33 mouse cellular contexts compared by ENCODE assay signal in genomic region chr17:56876465-56876864, GRCm38 (mm10). TPM values are rescaled to one million over a fixed set of nuclear protein-coding genes. Genes with fewer than 3 reads are reported as not detected.
DNase-seq lines count a peak whose midpoint lies in the region; TF ChIP-seq lines count a peak whose summit lies in the region.
"Had no signal": no experiment of that assay in that cellular context is flagged by ENCODE, and none has a peak within 500 bp of the region (broad histone marks: within the 10 kb centered on the region; RNA-seq: fewer than 3 reads in every experiment).

No protein-coding gene starts in this region.

- H3K9me3 ChIP-seq in ES-Bruce4 (replicated peaks; ENCODE audit: control insufficient read depth, insufficient read depth, low read length, poor library complexity, severe bottlenecking) = no peaks in the 10 kb centered on the region
- H3K9me3 ChIP-seq in MEL (replicated peaks; ENCODE audit: insufficient read depth, low read length) = no peaks in the 10 kb centered on the region
- H3K9me3 ChIP-seq: embryonic facial prominence, embryonic 12.5 days; forebrain, embryonic 12.5 days; forebrain, embryonic 15.5 days; G1E; heart, embryonic 10.5 days; heart, embryonic 13.5 days; hindbrain, embryonic 12.5 days; hindbrain, embryonic 15.5 days had no signal

- TF ChIP-seq EP300 in ES-Bruce4 (IDR thresholded peaks at IDR 0.05; ENCODE audit: insufficient read depth, low read depth, low read length) (no peak), MEL (IDR thresholded peaks at IDR 0.05; ENCODE audit: low read depth in 1 of 2, low read length in 2 of 2) (no peak)

- no peak for TF ChIP-seq RAD21 in MEL (IDR thresholded peaks at IDR 0.05; ENCODE audit: low read depth, low read length)

- no peak for TF ChIP-seq POLR2A in testis, adult 2 months (IDR thresholded peaks at IDR 0.05; ENCODE audit: control insufficient read depth, low read depth, low read length)
- TF ChIP-seq POLR2A in ES-Bruce4 (IDR thresholded peaks at IDR 0.05; ENCODE audit: insufficient read depth, low read length) (no peak), MEL (IDR thresholded peaks at IDR 0.05; ENCODE audit: control insufficient read depth in 1 of 2, insufficient read depth in 1 of 2, low read depth in 1 of 2, low read length in 2 of 2, poor library complexity in 1 of 2) (no peak)

- H3K27me3 ChIP-seq in testis, adult 2 months (ENCODE audit: control insufficient read depth, insufficient read depth, low read length) = no peaks in the 10 kb centered on the region
- H3K27me3 ChIP-seq in ES-Bruce4 (ENCODE audit: control insufficient read depth, insufficient read depth, low read length, poor library complexity, severe bottlenecking) (no peaks in the 10 kb centered on the region), MEL (ENCODE audit: control insufficient read depth in 1 of 2, insufficient read depth in 2 of 2, low read length in 2 of 2) (no peaks in the 10 kb centered on the region)
- H3K27me3 ChIP-seq: embryonic facial prominence, embryonic 12.5 days; forebrain, embryonic 12.5 days; forebrain, embryonic 15.5 days; heart, embryonic 13.5 days; hindbrain, embryonic 12.5 days; hindbrain, embryonic 15.5 days had no signal

- DNase-seq in testis, postnatal 14 days (ENCODE audit: low spot score) = no peak
- DNase-seq in MEL (ENCODE audit: low read depth, low spot score) = no peak
- DNase-seq in right cerebral cortex, postnatal 10 days (ENCODE audit: low spot score in 2 of 2) = no peak
- DNase-seq in adrenal gland, adult 18-20 months (ENCODE audit: low spot score in 2 of 2) = no peak
- no peak for DNase-seq in urinary bladder, postnatal 25 days (ENCODE audit: low spot score)
- DNase-seq: adrenal gland, adult 2 months; adrenal gland, postnatal 14 days; cerebellum, adult 11 months; cerebellum, adult 8-10 months; cerebellum, postnatal 10 days; cerebellum, postnatal 36 days; gastrocnemius, postnatal 25 days; heart, adult 2 months; kidney, adult 2 months had no signal

- no peaks in the 10 kb centered on the region for H3K36me3 ChIP-seq in testis, adult 2 months (ENCODE audit: control insufficient read depth, insufficient read depth, low read length)
- no peaks in the 10 kb centered on the region for H3K36me3 ChIP-seq in ES-Bruce4 (ENCODE audit: control insufficient read depth, insufficient read depth, low read length, poor library complexity, severe bottlenecking)
- H3K36me3 ChIP-seq in MEL (ENCODE audit: control insufficient read depth in 1 of 2, insufficient read depth in 2 of 2, low read length in 2 of 2) = no peaks in the 10 kb centered on the region; a peak in 1 of 4 replicates
- H3K36me3 ChIP-seq: embryonic facial prominence, embryonic 12.5 days; forebrain, embryonic 12.5 days; forebrain, embryonic 15.5 days; G1E; heart, embryonic 10.5 days; heart, embryonic 13.5 days; hindbrain, embryonic 12.5 days; hindbrain, embryonic 15.5 days had no signal

- H3K27ac ChIP-seq in testis, adult 2 months (ENCODE audit: control insufficient read depth, insufficient read depth, low read depth, low read length) = no peak overlapping the region
- H3K27ac ChIP-seq in ES-Bruce4 (ENCODE audit: insufficient read depth, low read length) = peak overlapping the region; percentile 13
- H3K27ac ChIP-seq in MEL (ENCODE audit: control insufficient read depth, low read depth, low read length) = no peak overlapping the region
- H3K27ac ChIP-seq: embryonic facial prominence, embryonic 12.5 days; forebrain, embryonic 12.5 days; forebrain, embryonic 15.5 days; heart, adult 2 months; heart, embryonic 10.5 days; heart, embryonic 13.5 days; hindbrain, embryonic 12.5 days; hindbrain, embryonic 15.5 days had no signal

- no peak for TF ChIP-seq CTCF in testis, adult 2 months (IDR thresholded peaks at IDR 0.05; ENCODE audit: control insufficient read depth, insufficient read depth, insufficient replicate concordance, low read depth, low read length)
- TF ChIP-seq CTCF in ES-Bruce4 (IDR thresholded peaks at IDR 0.05; ENCODE audit: low read depth, low read length) = no peak
- no peak for TF ChIP-seq CTCF in MEL (IDR thresholded peaks at IDR 0.05 in 2 of 3, conservative IDR thresholded peaks at IDR 0.05 in 1 of 3; ENCODE audit: control insufficient read depth in 1 of 3, insufficient read depth in 1 of 3, low read depth in 2 of 3, low read length in 3 of 3, poor library complexity in 1 of 3, severe bottlenecking in 1 of 3)

- H3K79me2 ChIP-seq in MEL (ENCODE audit: control insufficient read depth, insufficient read depth, low read length, poor library complexity) = no peaks in the 10 kb centered on the region

- peaks cover 5% of the 10 kb centered on the region for H3K4me1 ChIP-seq in testis, adult 2 months (ENCODE audit: control insufficient read depth, insufficient read depth, low read length)
- H3K4me1 ChIP-seq in ES-Bruce4 (ENCODE audit: control insufficient read depth, insufficient read depth, low read length) = peaks cover 16% of the 10 kb centered on the region
- no peaks in the 10 kb centered on the region for H3K4me1 ChIP-seq in MEL (ENCODE audit: control insufficient read depth in 1 of 2, insufficient read depth in 2 of 2, low read length in 2 of 2)
- H3K4me1 ChIP-seq: embryonic facial prominence, embryonic 12.5 days; forebrain, embryonic 12.5 days; forebrain, embryonic 15.5 days; heart, embryonic 10.5 days; heart, embryonic 13.5 days; hindbrain, embryonic 12.5 days; hindbrain, embryonic 15.5 days had no signal

- H3K9ac ChIP-seq in ES-Bruce4 (ENCODE audit: low read depth, poor library complexity, severe bottlenecking) (no peak overlapping the region), MEL (ENCODE audit: control insufficient read depth, low read depth, low read length, poor library complexity, severe bottlenecking) (no peak overlapping the region)
- H3K9ac ChIP-seq: embryonic facial prominence, embryonic 12.5 days; forebrain, embryonic 12.5 days; forebrain, embryonic 15.5 days; heart, embryonic 13.5 days; hindbrain, embryonic 12.5 days; hindbrain, embryonic 15.5 days had no signal

- peak overlapping the region; percentile 85 for H3K4me3 ChIP-seq in testis, adult 2 months (ENCODE audit: control insufficient read depth, low read depth, low read length)
- H3K4me3 ChIP-seq in ES-Bruce4 (ENCODE audit: low read depth, low read length) (no peak overlapping the region), MEL (ENCODE audit: control insufficient read depth in 1 of 2, insufficient read depth in 1 of 2, low read depth in 2 of 2, low read length in 2 of 2) (no peak overlapping the region)
- H3K4me3 ChIP-seq: embryonic facial prominence, embryonic 12.5 days; erythroblast, embryonic 14.5 days; forebrain, embryonic 12.5 days; forebrain, embryonic 15.5 days; heart, adult 2 months; heart, embryonic 10.5 days; heart, embryonic 13.5 days; hindbrain, embryonic 12.5 days; hindbrain, embryonic 15.5 days had no signal

TF ChIP-seq in MEL, 35 proteins besides CTCF, POLR2A, EP300 and RAD21:
- TF ChIP-seq TBP (IDR thresholded peaks at IDR 0.05; ENCODE audit: low read depth, low read length) (no peak), SIN3A (IDR thresholded peaks at IDR 0.05; ENCODE audit: low read length) (no peak), USF1 (IDR thresholded peaks at IDR 0.05; ENCODE audit: low read depth, low read length) (0 out of 2 replicates have a peak, but pooled peaks have one; percentile 19), CHD2 (IDR thresholded peaks at IDR 0.05; ENCODE audit: low read length) (no peak), SMC3 (IDR thresholded peaks at IDR 0.05; ENCODE audit: low read depth, low read length) (no peak)

RNA-seq across cellular contexts. Expression of gene 1700061G19Rik, which starts 1.2 kb away (rescaled TPM):
- polyA plus RNA-seq in testis, adult 2 months (2012; rRNA removed) = 157 and 164 TPM in 2 replicates
- polyA plus RNA-seq in ES-Bruce4 (2011; ENCODE audit: insufficient read depth, insufficient read length, low read depth, missing spikeins) (8.0 and 8.4 TPM in 2 replicates), MEL (2012; ENCODE audit: insufficient read depth in 1 of 2, insufficient read length in 2 of 2, low read depth in 1 of 2, low replicate concordance in 2 of 2, missing spikeins in 1 of 2) (under 1 TPM in 1 of 2 experiments, not detected in 1; 0.68 TPM)
- 0.26 and 0.27 TPM in 2 replicates for total RNA-seq in MEL (2012; rRNA removed)
- total RNA-seq in adrenal gland, adult 18-20 months (2021) = 1 to 10 TPM in 1 of 2 experiments, under 1 TPM in 1; 0.83 to 2.9 TPM
- total RNA-seq: gastrocnemius, adult 8-10 months; gastrocnemius, postnatal 25 days; heart, adult 2 months; heart, postnatal 25 days; hematopoietic stem cell, adult 5-6 weeks had no signal
- polyA plus RNA-seq: erythroblast, embryonic 14.5 days; G1E had no signal

RNA-seq across cellular contexts. Expression of gene Acsbg2, which starts 2.2 kb away (rescaled TPM):
- polyA plus RNA-seq in testis, adult 2 months (2012; rRNA removed) = 166 TPM in 2 replicates
- 0.46 and 0.68 TPM in 2 replicates for polyA plus RNA-seq in ES-Bruce4 (2011; ENCODE audit: insufficient read depth, insufficient read length, low read depth, missing spikeins)
- not detected in 2 replicates for total RNA-seq in MEL (2012; rRNA removed)
- not detected for polyA plus RNA-seq in MEL (2012; ENCODE audit: insufficient read depth in 1 of 2, insufficient read length in 2 of 2, low read depth in 1 of 2, low replicate concordance in 2 of 2, missing spikeins in 1 of 2)
- total RNA-seq in adrenal gland, adult 18-20 months (2021) = under 1 TPM in 1 of 2 experiments, not detected in 1; 0.27 TPM
- total RNA-seq: gastrocnemius, adult 8-10 months; gastrocnemius, postnatal 25 days; heart, adult 2 months; heart, postnatal 25 days; hematopoietic stem cell, adult 5-6 weeks had no signal
- polyA plus RNA-seq: C2C12; cortical plate, adult 2 months; embryonic facial prominence, embryonic 12.5 days; erythroblast, embryonic 14.5 days; forebrain, embryonic 12.5 days; forebrain, embryonic 15.5 days; G1E; heart, embryonic 10.5 days; heart, embryonic 13.5 days; heart, embryonic 16.5 days; hindbrain, embryonic 12.5 days; hindbrain, embryonic 15.5 days; intestine, embryonic 14.5 days; intestine, postnatal 0 days had no signal

RNA-seq across cellular contexts. Expression of gene Rfx2, which starts 45.7 kb away (rescaled TPM):
- 312 and 332 TPM in 2 replicates for polyA plus RNA-seq in testis, adult 2 months (2012; rRNA removed)
- polyA plus RNA-seq in ES-Bruce4 (2011; ENCODE audit: insufficient read depth, insufficient read length, low read depth, missing spikeins) (27.5 and 30.5 TPM in 2 replicates), MEL (2012; ENCODE audit: insufficient read depth in 1 of 2, insufficient read length in 2 of 2, low read depth in 1 of 2, low replicate concordance in 2 of 2, missing spikeins in 1 of 2) (10 to 100 TPM in 1 of 2 experiments, not detected in 1; 29.2 TPM)
- 7.5 and 8.7 TPM in 2 replicates for total RNA-seq in MEL (2012; rRNA removed)
- 1 to 10 TPM; 3.8 to 5.6 TPM for total RNA-seq in adrenal gland, adult 18-20 months (2021)

RNA-seq across cellular contexts. Expression of gene Mllt1, which starts 58.8 kb away (rescaled TPM):
- 60.6 and 73.5 TPM in 2 replicates for polyA plus RNA-seq in testis, adult 2 months (2012; rRNA removed)
- polyA plus RNA-seq in ES-Bruce4 (2011; ENCODE audit: insufficient read depth, insufficient read length, low read depth, missing spikeins) = 20.7 and 21.9 TPM in 2 replicates
- total RNA-seq in MEL (2012; rRNA removed) = 21.7 and 25.0 TPM in 2 replicates
- 10 to 100 TPM in 1 of 2 experiments, not detected in 1; 63.0 TPM for polyA plus RNA-seq in MEL (2012; ENCODE audit: insufficient read depth in 1 of 2, insufficient read length in 2 of 2, low read depth in 1 of 2, low replicate concordance in 2 of 2, missing spikeins in 1 of 2)
- total RNA-seq in adrenal gland, adult 18-20 months (2021) = 10 to 100 TPM; 31.1 to 32.4 TPM

Comparison
In these comparisons a context has a peak if more than half of its experiments do, and no peak if none do; other contexts are left out.
1. RNA of gene 1700061G19Rik, which starts 1.2 kb away (polyA plus RNA-seq): 157 to 164 TPM in testis, adult 2 months; 8.0 to 8.4 TPM in ES-Bruce4 and 0.68 TPM in MEL; every median in the first group is over 10 times any median in the second.
2. RNA of gene Acsbg2, which starts 2.2 kb away (polyA plus RNA-seq): 166 TPM in testis, adult 2 months; 0.46 to 0.68 TPM in ES-Bruce4 and not detected in MEL; every median in the first group is over 10 times any median in the second.